Mouse (Mus musculus) spleen, adult 2 months (tissue): ENCODE data around the gene Tceal1.

Experiments
- CTCF ChIP-seq: fragments of 200-500 bp; IDR thresholded peaks from 2 replicates; pipeline ENCODE4 v1.5.1; 2011; ENCODE audit warnings: mild to moderate bottlenecking, inconsistent platforms; ENCODE audit not compliant: insufficient read depth, insufficient read length, insufficient replicate concordance; ENCODE audit errors: extremely low read depth
- POLR2A ChIP-seq: fragments of 200-500 bp; IDR thresholded peaks from 2 replicates; pipeline ENCODE4 v1.6.1; 2011; ENCODE audit warnings: low read depth, low read length, inconsistent platforms

DNA sequence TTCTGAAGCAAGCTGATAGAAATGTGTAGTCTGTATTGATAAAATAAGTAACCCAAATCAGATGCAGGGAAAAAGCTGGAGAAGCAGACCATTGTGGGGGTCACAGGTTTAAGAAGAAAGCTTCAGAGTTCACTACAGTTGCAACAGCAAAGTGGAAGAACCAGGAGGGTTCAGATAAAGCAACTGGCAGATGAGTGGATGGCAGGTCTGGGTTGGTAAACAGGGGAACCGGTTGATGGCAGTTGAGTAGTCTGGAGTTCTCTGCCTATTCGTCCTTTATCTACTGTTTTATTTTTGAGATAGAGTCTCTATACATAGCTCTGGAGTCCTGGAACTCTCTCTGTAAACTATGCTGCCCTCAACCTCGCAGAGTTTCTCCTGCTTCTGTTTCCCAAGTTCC lies 26.8 kb upstream of the Tceal1 start:
- TF ChIP-seq CTCF (no peak), POLR2A (no peak)
